19 mouse cellular contexts compared by ENCODE assay signal in genomic region chr2:73530487-73530886, GRCm38 (mm10). TPM values are rescaled to one million over a fixed set of nuclear protein-coding genes. Genes with fewer than 3 reads are reported as not detected.
A peak's percentile ranks its signal among the peaks of the same experiment; 100 is the strongest.
DNase-seq lines count a peak whose midpoint lies in the region; ATAC-seq and TF ChIP-seq lines count a peak whose summit lies in the region.
"Had no signal": no experiment of that assay in that cellular context is flagged by ENCODE, and none has a peak within 500 bp of the region (broad histone marks: within the 10 kb centered on the region; RNA-seq: fewer than 3 reads in every experiment).

No protein-coding gene starts in this region.

- H3K4me3 ChIP-seq in intestine, postnatal 0 days (ENCODE audit: low read depth, low read length): no peak overlapping the region
- H3K4me3 ChIP-seq in intestine, embryonic 16.5 days (ENCODE audit: low read length): no peak overlapping the region
- H3K4me3 ChIP-seq in liver, embryonic 11.5 days (ENCODE audit: low read depth, low read length): no peak overlapping the region
- no peak overlapping the region for H3K4me3 ChIP-seq in kidney, embryonic 16.5 days (ENCODE audit: low read length)
- H3K4me3 ChIP-seq in midbrain, embryonic 14.5 days (replicated peaks; ENCODE audit: low read depth, low read length): no peak overlapping the region

- no peak for ATAC-seq in intestine, postnatal 0 days
- no peak for ATAC-seq in intestine, embryonic 16.5 days
- peak; percentile 72 for ATAC-seq in liver, embryonic 11.5 days (replicated peaks; ENCODE audit: low FRiP score)
- ATAC-seq in megakaryocyte-erythroid progenitor cell, adult 5-6 weeks (replicated peaks; ENCODE audit: low FRiP score, low TSS enrichment, poor library complexity, severe bottlenecking): peak; percentile 61
- ATAC-seq in kidney, embryonic 16.5 days (ENCODE audit: low FRiP score, low TSS enrichment): no peak
- no peak for ATAC-seq in midbrain, embryonic 14.5 days (ENCODE audit: low FRiP score, low TSS enrichment)
- ATAC-seq: hindbrain, embryonic 16.5 days had no signal

- peak; percentile 57 for DNase-seq in brain, embryonic 14.5 days (ENCODE audit: low read depth)
- DNase-seq in liver, embryonic 11.5 days (ENCODE audit: low spot score): no peak
- DNase-seq in midbrain, embryonic 14.5 days: no peak
- DNase-seq: cerebellum, adult 18-20 months; cerebellum, postnatal 36 days; gastrocnemius, postnatal 14 days; kidney, adult 8-10 months; kidney, postnatal 4 days; lung, postnatal 10 days; right cerebral cortex, postnatal 4 days had no signal

- no peaks in the 10 kb centered on the region for H3K27me3 ChIP-seq in intestine, postnatal 0 days (replicated peaks; ENCODE audit: control insufficient read depth, insufficient read depth, low read length)
- no peaks in the 10 kb centered on the region for H3K27me3 ChIP-seq in intestine, embryonic 16.5 days (replicated peaks; ENCODE audit: control insufficient read depth, insufficient read depth, low read length)
- no peaks in the 10 kb centered on the region for H3K27me3 ChIP-seq in liver, embryonic 11.5 days (replicated peaks; ENCODE audit: control insufficient read depth, insufficient read depth, low read length)
- no peaks in the 10 kb centered on the region for H3K27me3 ChIP-seq in kidney, embryonic 16.5 days (ENCODE audit: insufficient read depth, low read length)
- no peaks in the 10 kb centered on the region for H3K27me3 ChIP-seq in midbrain, embryonic 14.5 days (ENCODE audit: control insufficient read depth, insufficient read depth, low read length)
- H3K27me3 ChIP-seq: limb, embryonic 13.5 days had no signal

- H3K4me1 ChIP-seq in intestine, postnatal 0 days (replicated peaks; ENCODE audit: control insufficient read depth, insufficient read depth, low read length): 0 out of 2 replicates have a peak, but pooled peaks cover 14% of the 10 kb centered on the region
- peaks cover 14% of the 10 kb centered on the region for H3K4me1 ChIP-seq in intestine, embryonic 16.5 days (ENCODE audit: control insufficient read depth, insufficient read depth, low read length)
- H3K4me1 ChIP-seq in liver, embryonic 11.5 days (replicated peaks; ENCODE audit: control insufficient read depth, insufficient read depth, low read length): peaks cover 33% of the 10 kb centered on the region
- peaks cover 18% of the 10 kb centered on the region for H3K4me1 ChIP-seq in kidney, embryonic 16.5 days (ENCODE audit: insufficient read depth, low read length)
- 0 out of 2 replicates have a peak, but pooled peaks cover 9% of the 10 kb centered on the region for H3K4me1 ChIP-seq in midbrain, embryonic 14.5 days (ENCODE audit: control insufficient read depth, insufficient read depth, low read length)

- no peak overlapping the region for H3K9ac ChIP-seq in intestine, postnatal 0 days (ENCODE audit: low read depth, low read length)
- no peak overlapping the region for H3K9ac ChIP-seq in intestine, embryonic 16.5 days (ENCODE audit: low read depth, low read length)
- 0 out of 2 replicates have a peak overlapping the region, but pooled peaks have one; percentile 14 for H3K9ac ChIP-seq in liver, embryonic 11.5 days (ENCODE audit: low read depth, low read length)
- no peak overlapping the region for H3K9ac ChIP-seq in kidney, embryonic 16.5 days (replicated peaks; ENCODE audit: low read length)
- H3K9ac ChIP-seq in midbrain, embryonic 14.5 days (replicated peaks; ENCODE audit: low read length): no peak overlapping the region

- WGBS in intestine, postnatal 0 days: 56% methylated on average over 5 of the region's 5 CpGs
- WGBS in intestine, embryonic 16.5 days: 73% methylated on average over 5 of the region's 5 CpGs
- WGBS in liver, embryonic 11.5 days: 50% methylated on average over 5 of the region's 5 CpGs
- 76% methylated on average over 5 of the region's 5 CpGs for WGBS in kidney, embryonic 16.5 days
- 70% methylated on average over 5 of the region's 5 CpGs for WGBS in midbrain, embryonic 14.5 days

- no peak overlapping the region for H3K27ac ChIP-seq in intestine, postnatal 0 days (ENCODE audit: low read depth, low read length)
- no peak overlapping the region for H3K27ac ChIP-seq in intestine, embryonic 16.5 days (ENCODE audit: low read length)
- peak overlapping the region; percentile 70 for H3K27ac ChIP-seq in liver, embryonic 11.5 days (ENCODE audit: low read depth, low read length)
- H3K27ac ChIP-seq in kidney, embryonic 16.5 days (ENCODE audit: low read length): no peak overlapping the region
- H3K27ac ChIP-seq in midbrain, embryonic 14.5 days (replicated peaks; ENCODE audit: low read depth, low read length): no peak overlapping the region
- H3K27ac ChIP-seq: limb, embryonic 13.5 days had no signal

- H3K9me3 ChIP-seq in intestine, postnatal 0 days (ENCODE audit: control insufficient read depth): no peaks in the 10 kb centered on the region
- no peaks in the 10 kb centered on the region for H3K9me3 ChIP-seq in intestine, embryonic 16.5 days (ENCODE audit: control insufficient read depth, low read length)
- no peaks in the 10 kb centered on the region for H3K9me3 ChIP-seq in liver, embryonic 11.5 days (ENCODE audit: control insufficient read depth, low read length)
- H3K9me3 ChIP-seq in kidney, embryonic 16.5 days (ENCODE audit: low read length): no peaks in the 10 kb centered on the region
- no peaks in the 10 kb centered on the region for H3K9me3 ChIP-seq in midbrain, embryonic 14.5 days (ENCODE audit: control insufficient read depth, low read length)
- H3K9me3 ChIP-seq: limb, embryonic 13.5 days; midbrain, embryonic 10.5 days had no signal

- no peak for TF ChIP-seq POLR2A in brain, embryonic 14.5 days (IDR thresholded peaks at IDR 0.05; ENCODE audit: borderline replicate concordance, extremely low read depth, insufficient read depth, insufficient read length, poor library complexity, severe bottlenecking)

- no peaks in the 10 kb centered on the region for H3K36me3 ChIP-seq in intestine, postnatal 0 days (ENCODE audit: control insufficient read depth, insufficient read depth)
- H3K36me3 ChIP-seq in intestine, embryonic 16.5 days (ENCODE audit: control insufficient read depth, insufficient read depth, low read length): no peaks in the 10 kb centered on the region
- no peaks in the 10 kb centered on the region for H3K36me3 ChIP-seq in liver, embryonic 11.5 days (ENCODE audit: control insufficient read depth, insufficient read depth, low read length)
- H3K36me3 ChIP-seq in kidney, embryonic 16.5 days (ENCODE audit: insufficient read depth, low read length): no peaks in the 10 kb centered on the region
- H3K36me3 ChIP-seq in midbrain, embryonic 14.5 days (ENCODE audit: control insufficient read depth, insufficient read depth, low read length): no peaks in the 10 kb centered on the region
- H3K36me3 ChIP-seq: limb, embryonic 13.5 days; midbrain, embryonic 10.5 days had no signal

- peak overlapping the region; percentile 4; the same call in 1 of the 2 replicates for H3K4me2 ChIP-seq in intestine, postnatal 0 days (replicated peaks; ENCODE audit: low read depth)
- no peak overlapping the region for H3K4me2 ChIP-seq in intestine, embryonic 16.5 days (ENCODE audit: low read depth, low read length)
- peak overlapping the region; percentile 91 for H3K4me2 ChIP-seq in liver, embryonic 11.5 days
- H3K4me2 ChIP-seq in kidney, embryonic 16.5 days (replicated peaks; ENCODE audit: low read depth, low read length): no peak overlapping the region
- no peak overlapping the region for H3K4me2 ChIP-seq in midbrain, embryonic 14.5 days (ENCODE audit: low read length)

- TF ChIP-seq CTCF in intestine, postnatal 0 days (IDR thresholded peaks at IDR 0.05; ENCODE audit: low read depth): no peak
- no peak for TF ChIP-seq CTCF in brain, embryonic 14.5 days (IDR thresholded peaks at IDR 0.05; ENCODE audit: borderline replicate concordance, extremely low read depth, insufficient read depth, insufficient read length)

RNA-seq across cellular contexts. Expression of gene Wipf1, which starts 1.0 kb away (rescaled TPM):
- 9.9 and 10.3 TPM in 2 replicates for polyA plus RNA-seq in intestine, postnatal 0 days (2015; fragmentation: Nextera tagmentation; extraction: Ambion mirVana)
- 9.0 and 10.7 TPM in 2 replicates for polyA plus RNA-seq in intestine, embryonic 16.5 days (2015; fragmentation: Nextera tagmentation; extraction: Ambion mirVana)
- polyA plus RNA-seq in brain, embryonic 14.5 days (2012; rRNA removed): 2.8 and 3.8 TPM in 2 replicates
- polyA plus RNA-seq in liver, embryonic 11.5 days (2014; fragmentation: Nextera tagmentation; extraction: Ambion mirVana): 12.0 and 12.7 TPM in 2 replicates
- total RNA-seq in megakaryocyte-erythroid progenitor cell, adult 5-6 weeks (2014; fragmentation: Nextera tagmentation): 7.7 and 14.0 TPM in 2 replicates
- total RNA-seq in megakaryocyte-erythroid progenitor cell, adult 5-6 weeks (2017): 3.9 and 9.6 TPM in 2 replicates
- 8.6 and 10.4 TPM in 2 replicates for polyA plus RNA-seq in kidney, embryonic 16.5 days (2015; fragmentation: Nextera tagmentation; extraction: Ambion mirVana)
- polyA plus RNA-seq in midbrain, embryonic 14.5 days (2014; fragmentation: Nextera tagmentation; extraction: Ambion mirVana): 1.7 and 2.8 TPM in 2 replicates

RNA-seq across cellular contexts. Expression of gene Chrna1, which starts 49.7 kb away (rescaled TPM):
- 0.08 and 0.12 TPM in 2 replicates for polyA plus RNA-seq in intestine, postnatal 0 days (2015; fragmentation: Nextera tagmentation; extraction: Ambion mirVana)
- polyA plus RNA-seq in intestine, embryonic 16.5 days (2015; fragmentation: Nextera tagmentation; extraction: Ambion mirVana): 0.10 TPM in 2 replicates
- 0.12 and 0.13 TPM in 2 replicates for polyA plus RNA-seq in brain, embryonic 14.5 days (2012; rRNA removed)
- polyA plus RNA-seq in liver, embryonic 11.5 days (2014; fragmentation: Nextera tagmentation; extraction: Ambion mirVana): 0.66 and 0.70 TPM in 2 replicates
- total RNA-seq in megakaryocyte-erythroid progenitor cell, adult 5-6 weeks (2014; fragmentation: Nextera tagmentation): 0.28 TPM in 1 of 2 replicates, not detected in the other
- not detected in 2 replicates for total RNA-seq in megakaryocyte-erythroid progenitor cell, adult 5-6 weeks (2017)
- polyA plus RNA-seq in kidney, embryonic 16.5 days (2015; fragmentation: Nextera tagmentation; extraction: Ambion mirVana): 0.36 and 0.72 TPM in 2 replicates
- polyA plus RNA-seq in midbrain, embryonic 14.5 days (2014; fragmentation: Nextera tagmentation; extraction: Ambion mirVana): 0.18 and 0.20 TPM in 2 replicates
- total RNA-seq: adrenal gland, adult 18-20 months; monocyte, adult 5-6 weeks had no signal

Comparison
In these comparisons a context has a peak if more than half of its experiments do, and no peak if none do; other contexts are left out.
1. H3K4me2 ChIP-seq: peak in intestine, postnatal 0 days (single experiment) and liver, embryonic 11.5 days (single experiment); none in intestine, embryonic 16.5 days (single experiment), kidney, embryonic 16.5 days (single experiment) and midbrain, embryonic 14.5 days (single experiment).
2. ATAC-seq: peak in liver, embryonic 11.5 days (single experiment) and megakaryocyte-erythroid progenitor cell, adult 5-6 weeks (single experiment); none in intestine, postnatal 0 days (single experiment), intestine, embryonic 16.5 days (single experiment), kidney, embryonic 16.5 days (single experiment) and midbrain, embryonic 14.5 days (single experiment).